Mouse (Mus musculus) natural killer cell, adult 2 months (primary cell): ENCODE results near the gene Gm45808.
"Not testable (repeated sequence)": the region's sequence is repeated elsewhere in the genome, so short reads cannot be mapped to it uniquely, and the experiment has no call there.

ENCODE experiments used
- DNase-seq, 2 experiments: peaks; one replicate each; pipeline ENCODE4 v3.0.0; 2022; ENCODE audit warnings: low spot score in 2 of 2

Gm45808 gene

GRCm38 (mm10) chr7:45509181-45509882, 22.7 kb upstream of the Gm45808 start:
- DNase-seq, result no peak

GRCm38 (mm10) chr7:45508561-45508960, 21.9 kb upstream of the Gm45808 start:
- no peak for DNase-seq

GRCm38 (mm10) chr7:45507583-45507982, 21.0 kb upstream of the Gm45808 start:
- no peak for DNase-seq

- DNase-seq, result no peak
These were observed 11.8 kb upstream of the Gm45808 start for GRCm38 (mm10) chr7:45498427-45498826.

- DNase-seq, result no peak
These were observed 7.9 kb upstream of the Gm45808 start for GRCm38 (mm10) chr7:45494548-45494947.

GRCm38 (mm10) chr7:45492951-45493350, 6.3 kb upstream of the Gm45808 start:
- DNase-seq, result no peak

- DNase-seq, result no peak
These were observed 5.7 kb upstream of the Gm45808 start for GRCm38 (mm10) chr7:45492225-45492844.

- DNase-seq, result no peak
These were observed 4.7 kb upstream of the Gm45808 start for GRCm38 (mm10) chr7:45491264-45491663.

- DNase-seq, result no peak
These were observed 4.2 kb upstream of the Gm45808 start for GRCm38 (mm10) chr7:45490822-45491221.

- DNase-seq, result no peak
These were observed 3.0 kb upstream of the Gm45808 start for GRCm38 (mm10) chr7:45489578-45489977.

GRCm38 (mm10) chr7:45488293-45489204, 1.9 kb upstream of the Gm45808 start, which contains the start of gene Dhdh:
Gene Dhdh (minus strand): TSS chr7:45488805.
- DNase-seq, result peak; percentile 34 to 42

GRCm38 (mm10) chr7:45487861-45488292, 1.3 kb upstream of the Gm45808 start:
- no peak for DNase-seq

- no peak for DNase-seq
These were observed 453 bp downstream of the Gm45808 start for GRCm38 (mm10) chr7:45486158-45486557.

- not testable (repeated sequence) for DNase-seq
These were observed 1.6 kb downstream of the Gm45808 start for GRCm38 (mm10) chr7:45484985-45485384.

GRCm38 (mm10) chr7:45482166-45482565, 4.4 kb downstream of the Gm45808 start:
- DNase-seq, result no peak

GRCm38 (mm10) chr7:45481374-45481927, 5.2 kb downstream of the Gm45808 start, which contains the start of gene Tulp2:
Gene Tulp2 (plus strand): TSS chr7:45481877.
- DNase-seq, result peak; percentile 38 to 41

- not testable (repeated sequence) for DNase-seq
These were observed 6.3 kb downstream of the Gm45808 start for GRCm38 (mm10) chr7:45480310-45480709.

GRCm38 (mm10) chr7:45478774-45479173, 7.8 kb downstream of the Gm45808 start:
- no peak for DNase-seq

GRCm38 (mm10) chr7:45477003-45477402, 9.6 kb downstream of the Gm45808 start:
- peak; percentile 41 to 56 for DNase-seq

GRCm38 (mm10) chr7:45476453-45476852, 10.2 kb downstream of the Gm45808 start:
- no peak for DNase-seq

GRCm38 (mm10) chr7:45475291-45475969, 11.2 kb downstream of the Gm45808 start:
- no peak for DNase-seq
